Mouse (Mus musculus): ENCODE data around the gene Trim14.

DNA sequence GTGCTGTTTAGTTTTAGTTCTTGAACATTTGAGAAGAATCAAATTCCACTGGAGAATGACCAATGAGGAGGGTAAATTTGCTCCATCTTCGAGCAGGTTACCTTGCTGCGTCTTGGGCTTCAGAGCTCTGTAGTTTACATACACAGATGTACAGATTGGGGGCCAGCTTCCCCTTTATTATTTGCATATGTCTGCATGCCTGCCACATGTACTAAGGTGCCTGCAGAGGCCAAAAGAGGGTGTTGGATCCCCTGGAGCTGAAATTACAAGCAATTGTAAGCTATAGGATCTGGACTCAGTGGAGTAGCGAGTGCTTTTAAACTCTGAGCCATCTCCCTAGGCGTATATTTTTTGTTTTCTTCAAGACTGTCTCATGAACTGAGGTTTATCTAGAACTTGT lies 79.2 kb downstream of the Trim14 start:
- TF ChIP-seq CTCF (IDR thresholded peaks at IDR 0.05; ENCODE audit: low read depth, low read length) (no peak), GATA1 (IDR thresholded peaks at IDR 0.05; ENCODE audit: borderline replicate concordance, low read length) (no peak), TAL1 (conservative IDR thresholded peaks at IDR 0.05; ENCODE audit: low read depth, low read length) (no peak)
